Mouse (Mus musculus): ENCODE measurements around the gene Rora. TPM values are rescaled to one million over a fixed set of nuclear protein-coding genes. Genes with fewer than 3 reads are reported as not detected.

Gene Rora
- polyA plus RNA-seq, 1 experiment from 2014 or later = 7.5 TPM

- Histone ChIP-seq H3K9ac (ENCODE audit: low read length) (no peak overlapping the region), H3K4me2 (replicated peaks; ENCODE audit: low read depth) (no peak overlapping the region), H3K36me3 (ENCODE audit: control insufficient read depth, insufficient read depth, low read length) (no peaks in the 10 kb centered on the region), H3K4me1 (replicated peaks; ENCODE audit: control insufficient read depth, insufficient read depth) (no peaks in the 10 kb centered on the region; the same call in 1 of the 2 replicates), H3K4me3 (ENCODE audit: low read depth, low read length) (no peak overlapping the region), H3K9me3 (ENCODE audit: control insufficient read depth, low read length) (no peaks in the 10 kb centered on the region), H3K27ac (replicated peaks) (no peak overlapping the region), H3K27me3 (ENCODE audit: control insufficient read depth, insufficient read depth, low read length) (no peaks in the 10 kb centered on the region)
- no peak for TF ChIP-seq CTCF (IDR thresholded peaks at IDR 0.05; ENCODE audit: low read depth)
- no peak for TF ChIP-seq EP300 (optimal IDR thresholded peaks at IDR 0.05)
- WGBS = 91% methylated on average over 6 of the region's 6 CpGs
- ATAC-seq (ENCODE audit: low FRiP score, low TSS enrichment) = no peak
- DNase-seq (ENCODE audit: low spot score) = no peak
Measured at GRCm38 (mm10) chr9:69336063-69336462, 682.5 kb downstream of the Rora start.

DNA sequence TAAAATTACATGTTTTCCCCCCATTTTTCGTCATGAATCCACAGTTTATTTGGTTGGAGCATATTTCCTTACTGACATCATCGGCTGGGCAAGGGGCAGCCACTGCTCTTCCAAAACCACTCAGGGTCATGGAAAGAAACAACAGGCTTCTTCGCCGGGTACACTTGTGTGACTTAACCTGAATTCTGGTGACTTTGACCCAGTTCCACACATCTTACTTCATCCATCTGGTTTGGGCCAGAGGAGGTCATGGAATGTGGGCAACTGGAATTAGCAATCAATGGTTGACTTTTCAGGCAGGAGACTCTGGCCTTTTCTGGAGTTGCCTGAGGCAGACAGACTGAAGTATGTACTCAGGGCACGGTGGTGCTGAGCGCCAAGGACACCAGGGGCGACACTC, 685.6 kb downstream of the Rora start:
- TF ChIP-seq CTCF (IDR thresholded peaks at IDR 0.05; ENCODE audit: low read depth) (no peak), EP300 (optimal IDR thresholded peaks at IDR 0.05) (no peak)
- ATAC-seq (ENCODE audit: low FRiP score, low TSS enrichment) (no peak), DNase-seq (ENCODE audit: low spot score) (no peak)
- 79% methylated on average over 7 of the region's 7 CpGs for WGBS
- Histone ChIP-seq H3K9ac (ENCODE audit: low read length) (no peak overlapping the region), H3K4me2 (replicated peaks; ENCODE audit: low read depth) (no peak overlapping the region), H3K9me3 (ENCODE audit: control insufficient read depth, low read length) (no peaks in the 10 kb centered on the region), H3K36me3 (ENCODE audit: control insufficient read depth, insufficient read depth, low read length) (no peaks in the 10 kb centered on the region), H3K27me3 (ENCODE audit: control insufficient read depth, insufficient read depth, low read length) (no peaks in the 10 kb centered on the region), H3K4me1 (replicated peaks; ENCODE audit: control insufficient read depth, insufficient read depth) (no peaks in the 10 kb centered on the region), H3K4me3 (ENCODE audit: low read depth, low read length) (no peak overlapping the region), H3K27ac (replicated peaks) (no peak overlapping the region)

DNA sequence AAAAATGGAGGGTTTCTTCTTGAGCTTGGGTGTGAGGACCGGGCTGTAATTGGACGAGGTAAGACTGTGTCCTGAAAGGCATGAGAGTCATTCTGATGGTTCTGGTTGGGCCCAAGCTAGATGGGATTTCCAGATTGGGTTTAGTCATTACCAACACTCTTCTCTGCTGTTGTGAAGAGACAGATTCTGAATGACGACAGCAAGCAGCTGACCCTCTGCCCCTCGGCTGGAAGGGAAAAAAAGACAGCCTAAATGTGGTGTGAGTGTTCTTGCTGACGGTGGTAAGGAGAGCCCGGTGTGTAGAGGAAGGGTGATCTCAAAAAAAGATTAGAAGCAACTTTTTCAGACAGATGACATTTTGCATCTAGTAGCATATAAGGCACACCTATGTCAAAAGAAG, 686.2 kb downstream of the Rora start:
- Histone ChIP-seq H3K27me3 (ENCODE audit: control insufficient read depth, insufficient read depth, low read length) (no peaks in the 10 kb centered on the region), H3K9me3 (ENCODE audit: control insufficient read depth, low read length) (no peaks in the 10 kb centered on the region), H3K4me3 (ENCODE audit: low read depth, low read length) (no peak overlapping the region), H3K36me3 (ENCODE audit: control insufficient read depth, insufficient read depth, low read length) (no peaks in the 10 kb centered on the region), H3K4me1 (replicated peaks; ENCODE audit: control insufficient read depth, insufficient read depth) (no peaks in the 10 kb centered on the region), H3K4me2 (replicated peaks; ENCODE audit: low read depth) (no peak overlapping the region), H3K9ac (ENCODE audit: low read length) (no peak overlapping the region), H3K27ac (replicated peaks) (no peak overlapping the region)
- DNase-seq (ENCODE audit: low spot score) (no peak), ATAC-seq (ENCODE audit: low FRiP score, low TSS enrichment) (no peak)
- TF ChIP-seq CTCF (IDR thresholded peaks at IDR 0.05; ENCODE audit: low read depth) (no peak), EP300 (optimal IDR thresholded peaks at IDR 0.05) (no peak)
- 75% methylated on average over 6 of the region's 6 CpGs for WGBS

DNA sequence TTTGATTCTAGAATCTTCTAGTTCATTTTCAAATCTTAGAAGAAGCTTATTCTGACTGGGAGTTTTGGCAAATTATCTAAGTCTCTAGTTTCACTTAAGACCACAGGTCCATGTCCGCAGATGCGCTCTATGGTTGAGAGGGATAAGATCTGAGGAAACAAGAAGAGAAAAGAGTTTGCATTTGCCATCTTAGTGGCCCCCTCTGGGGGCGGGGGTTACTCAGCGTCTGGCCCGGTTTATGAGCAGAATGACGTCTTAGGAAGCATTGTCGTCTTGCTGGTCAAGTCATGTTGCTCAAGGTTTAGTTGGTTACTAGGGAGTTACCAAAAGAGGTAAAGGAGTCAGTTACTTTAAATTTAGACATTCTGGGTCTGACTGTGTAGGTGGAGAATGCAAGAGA, 686.8 kb downstream of the Rora start:
- no peak overlapping the region for H3K9ac ChIP-seq (ENCODE audit: low read length)
- H3K4me1 ChIP-seq (replicated peaks; ENCODE audit: control insufficient read depth, insufficient read depth) = no peaks in the 10 kb centered on the region
- H3K4me2 ChIP-seq (replicated peaks; ENCODE audit: low read depth) = no peak overlapping the region
- no peaks in the 10 kb centered on the region for H3K27me3 ChIP-seq (ENCODE audit: control insufficient read depth, insufficient read depth, low read length)
- 90% methylated on average over 7 of the region's 7 CpGs for WGBS
- no peaks in the 10 kb centered on the region for H3K36me3 ChIP-seq (ENCODE audit: control insufficient read depth, insufficient read depth, low read length)
- TF ChIP-seq CTCF (IDR thresholded peaks at IDR 0.05; ENCODE audit: low read depth) (no peak), EP300 (optimal IDR thresholded peaks at IDR 0.05) (no peak)
- H3K9me3 ChIP-seq (ENCODE audit: control insufficient read depth, low read length) = no peaks in the 10 kb centered on the region
- H3K27ac ChIP-seq (replicated peaks) = no peak overlapping the region
- ATAC-seq (ENCODE audit: low FRiP score, low TSS enrichment) = no peak
- no peak overlapping the region for H3K4me3 ChIP-seq (ENCODE audit: low read depth, low read length)
- DNase-seq (ENCODE audit: low spot score) = no peak

- Histone ChIP-seq H3K9ac (ENCODE audit: low read length) (no peak overlapping the region), H3K36me3 (ENCODE audit: control insufficient read depth, insufficient read depth, low read length) (no peaks in the 10 kb centered on the region), H3K27ac (replicated peaks) (no peak overlapping the region), H3K4me1 (replicated peaks; ENCODE audit: control insufficient read depth, insufficient read depth) (no peaks in the 10 kb centered on the region), H3K4me2 (replicated peaks; ENCODE audit: low read depth) (no peak overlapping the region), H3K27me3 (ENCODE audit: control insufficient read depth, insufficient read depth, low read length) (no peaks in the 10 kb centered on the region), H3K9me3 (ENCODE audit: control insufficient read depth, low read length) (no peaks in the 10 kb centered on the region), H3K4me3 (ENCODE audit: low read depth, low read length) (no peak overlapping the region)
- 86% methylated on average over 10 of the region's 10 CpGs for WGBS
- TF ChIP-seq CTCF (IDR thresholded peaks at IDR 0.05; ENCODE audit: low read depth) (no peak), EP300 (optimal IDR thresholded peaks at IDR 0.05) (no peak)
- no peak for DNase-seq (ENCODE audit: low spot score)
- no peak for ATAC-seq (ENCODE audit: low FRiP score, low TSS enrichment)
Measured at GRCm38 (mm10) chr9:69343881-69344280, 690.3 kb downstream of the Rora start.

DNA sequence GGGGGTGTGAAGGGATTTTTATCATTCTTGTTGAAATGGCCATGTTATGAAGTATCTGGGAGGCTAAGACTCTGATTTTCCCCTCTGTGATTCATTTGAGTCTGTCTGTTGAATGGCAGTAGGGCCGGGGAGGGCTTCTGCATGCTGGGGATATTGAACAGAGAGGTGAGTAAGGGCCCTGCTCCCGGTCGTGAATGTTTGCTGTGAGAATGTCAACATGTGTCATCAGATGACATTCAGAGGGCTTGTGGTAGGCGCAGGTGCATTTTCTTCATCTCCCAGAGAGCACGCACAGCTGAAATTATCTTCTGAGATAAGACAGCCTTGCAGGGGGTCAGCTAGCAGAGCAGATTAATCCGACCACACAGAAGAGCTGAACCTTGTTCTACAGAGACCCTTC, 692.0 kb downstream of the Rora start:
- H3K9ac ChIP-seq (ENCODE audit: low read length) = no peak overlapping the region
- ATAC-seq (ENCODE audit: low FRiP score, low TSS enrichment) (no peak), DNase-seq (ENCODE audit: low spot score) (no peak)
- no peaks in the 10 kb centered on the region for H3K36me3 ChIP-seq (ENCODE audit: control insufficient read depth, insufficient read depth, low read length)
- no peak for TF ChIP-seq EP300 (optimal IDR thresholded peaks at IDR 0.05)
- no peak overlapping the region for H3K27ac ChIP-seq (replicated peaks)
- H3K4me1 ChIP-seq (replicated peaks; ENCODE audit: control insufficient read depth, insufficient read depth) = no peaks in the 10 kb centered on the region
- WGBS = 44% methylated on average over 6 of the region's 6 CpGs
- H3K27me3 ChIP-seq (ENCODE audit: control insufficient read depth, insufficient read depth, low read length) = no peaks in the 10 kb centered on the region
- no peak overlapping the region for H3K4me2 ChIP-seq (replicated peaks; ENCODE audit: low read depth)
- H3K9me3 ChIP-seq (ENCODE audit: control insufficient read depth, low read length) = no peaks in the 10 kb centered on the region
- H3K4me3 ChIP-seq (ENCODE audit: low read depth, low read length) = no peak overlapping the region

Data from stomach, postnatal 0 days (tissue).